Mouse (Mus musculus) liver, embryonic 13.5 days (tissue): ENCODE results near the gene Lsamp. TPM values are rescaled to one million over a fixed set of nuclear protein-coding genes. Genes with fewer than 3 reads are reported as not detected.

ENCODE experiments used
- ATAC-seq: fragments of 200-750 bp; cut with Nextera tagmentation; 2 replicates; pipeline ENCODE4 v1.8.0; 2017; ENCODE audit warnings: low read depth, mild to moderate bottlenecking, moderate number of reproducible peaks, moderate library complexity
- DNase-seq: peaks from one replicate; pipeline ENCODE4 v3.0.0; 2022
- H3K27ac ChIP-seq: fragments of 300-500 bp; sonication (generic); 2 replicates; pipeline ENCODE4 v1.5.1; 2015; ENCODE audit warnings: moderate library complexity, mild to moderate bottlenecking, inconsistent platforms
- H3K27me3 ChIP-seq: fragments of 300-500 bp; sonication (generic); 2 replicates; pipeline ENCODE4 v1.6.1; 2015; ENCODE audit warnings: mild to moderate bottlenecking, inconsistent platforms
- H3K36me3 ChIP-seq: fragments of 300-500 bp; sonication (generic); 2 replicates; pipeline ENCODE4 v1.6.1; 2015; ENCODE audit warnings: mild to moderate bottlenecking, inconsistent platforms
- H3K4me1 ChIP-seq: fragments of 300-500 bp; sonication (generic); replicated peaks from 2 replicates; pipeline ENCODE4 v1.6.1; 2015; ENCODE audit warnings: inconsistent platforms
- H3K4me2 ChIP-seq: fragments of 300-500 bp; sonication (generic); 2 replicates; pipeline ENCODE4 v1.6.1; 2015; ENCODE audit warnings: inconsistent platforms, mild to moderate bottlenecking, moderate library complexity
- H3K4me3 ChIP-seq: fragments of 300-500 bp; sonication (generic); replicated peaks from 2 replicates; pipeline ENCODE4 v1.5.1; 2015; ENCODE audit warnings: mild to moderate bottlenecking, inconsistent platforms
- H3K9ac ChIP-seq: fragments of 300-500 bp; sonication (generic); 2 replicates; pipeline ENCODE4 v1.6.1; 2015; ENCODE audit warnings: mild to moderate bottlenecking, inconsistent platforms
- H3K9me3 ChIP-seq: fragments of 300-500 bp; sonication (generic); replicated peaks from 2 replicates; pipeline ENCODE4 v1.6.1; 2016; ENCODE audit warnings: inconsistent platforms
- WGBS: fragments of 180-500 bp; shearing (Covaris S2); methylation state at CpG from one replicate; pipeline ENCODE4 v1.1.7; 2015; ENCODE audit not compliant: insufficient replicate concordance; 5-methylcytosine and 5-hydroxymethylcytosine counted together
- polyA plus RNA-seq: library from polyadenylated mRNA; unstranded; fragments of >200 nt; fragmentation: Nextera tagmentation; extraction: Ambion mirVana; gene quantifications from 2 replicates; pipeline ENCODE4 v1.2.1, GENCODE M21; 2015

The Lsamp gene
- polyA plus RNA-seq, 1 experiment from 2014 or later: 0.06 TPM

GRCm38 (mm10) chr16:42123826-42124225 lies 2139.7 kb downstream of the Lsamp start:
- Histone ChIP-seq H3K36me3 (no peaks in the 10 kb centered on the region), H3K4me1 (no peaks in the 10 kb centered on the region), H3K4me2 (no peak overlapping the region), H3K27ac (no peak overlapping the region), H3K9me3 (no peaks in the 10 kb centered on the region), H3K4me3 (no peak overlapping the region), H3K27me3 (no peaks in the 10 kb centered on the region), H3K9ac (no peak overlapping the region)
- ATAC-seq (no peak), DNase-seq (no peak)
- WGBS: 61% methylated on average over 4 of the region's 4 CpGs

GRCm38 (mm10) chr16:42126061-42126460 lies 2141.9 kb downstream of the Lsamp start:
- Histone ChIP-seq H3K4me1 (no peaks in the 10 kb centered on the region), H3K9ac (no peak overlapping the region), H3K4me3 (no peak overlapping the region), H3K36me3 (no peaks in the 10 kb centered on the region), H3K4me2 (no peak overlapping the region), H3K9me3 (no peaks in the 10 kb centered on the region), H3K27me3 (no peaks in the 10 kb centered on the region), H3K27ac (no peak overlapping the region)
- WGBS: 46% methylated on average over 2 of the region's 2 CpGs
- DNase-seq: no peak
- no peak for ATAC-seq

- WGBS: 70% methylated on average over 6 of the region's 6 CpGs
- Histone ChIP-seq H3K4me1 (no peaks in the 10 kb centered on the region), H3K9ac (no peak overlapping the region), H3K4me3 (no peak overlapping the region), H3K36me3 (no peaks in the 10 kb centered on the region), H3K27ac (no peak overlapping the region), H3K4me2 (no peak overlapping the region), H3K9me3 (no peaks in the 10 kb centered on the region), H3K27me3 (no peaks in the 10 kb centered on the region)
- ATAC-seq (no peak), DNase-seq (no peak)
These were observed 2163.0 kb downstream of the Lsamp start for GRCm38 (mm10) chr16:42147164-42147563.

GRCm38 (mm10) chr16:42149216-42149942 lies 2165.2 kb downstream of the Lsamp start:
- H3K36me3 ChIP-seq: no peaks in the 10 kb centered on the region
- H3K27ac ChIP-seq: no peak overlapping the region
- no peaks in the 10 kb centered on the region for H3K27me3 ChIP-seq
- no peak overlapping the region for H3K4me2 ChIP-seq
- H3K9ac ChIP-seq: no peak overlapping the region
- H3K4me1 ChIP-seq: no peaks in the 10 kb centered on the region
- H3K9me3 ChIP-seq: no peaks in the 10 kb centered on the region
- DNase-seq: no peak
- ATAC-seq: no peak
- 53% methylated on average over 6 of the region's 6 CpGs for WGBS
- no peak overlapping the region for H3K4me3 ChIP-seq

GRCm38 (mm10) chr16:42152640-42153039 lies 2168.5 kb downstream of the Lsamp start:
- ATAC-seq: no peak

GRCm38 (mm10) chr16:42157816-42158215 lies 2173.7 kb downstream of the Lsamp start:
- no peaks in the 10 kb centered on the region for H3K27me3 ChIP-seq
- DNase-seq: no peak
- H3K4me2 ChIP-seq: no peak overlapping the region
- H3K9ac ChIP-seq: no peak overlapping the region
- H3K27ac ChIP-seq: no peak overlapping the region
- no peak for ATAC-seq
- no peaks in the 10 kb centered on the region for H3K9me3 ChIP-seq
- H3K4me3 ChIP-seq: no peak overlapping the region
- no peaks in the 10 kb centered on the region for H3K4me1 ChIP-seq
- H3K36me3 ChIP-seq: no peaks in the 10 kb centered on the region
- WGBS: 68% methylated on average over 9 of the region's 9 CpGs

More at GRCm38 (mm10) chr16:42152640-42153039, 2168.5 kb downstream of the Lsamp start:
- no peaks in the 10 kb centered on the region for H3K36me3 ChIP-seq
- H3K9ac ChIP-seq: no peak overlapping the region
- no peak for DNase-seq
- 45% methylated on average over 8 of the region's 8 CpGs for WGBS
- H3K4me3 ChIP-seq: no peak overlapping the region
- no peak overlapping the region for H3K27ac ChIP-seq
- no peaks in the 10 kb centered on the region for H3K9me3 ChIP-seq
- H3K4me1 ChIP-seq: no peaks in the 10 kb centered on the region
- H3K27me3 ChIP-seq: no peaks in the 10 kb centered on the region
- no peak overlapping the region for H3K4me2 ChIP-seq

- Histone ChIP-seq H3K9ac (no peak overlapping the region), H3K27me3 (no peaks in the 10 kb centered on the region), H3K9me3 (no peaks in the 10 kb centered on the region), H3K4me3 (no peak overlapping the region), H3K27ac (no peak overlapping the region), H3K4me1 (no peaks in the 10 kb centered on the region), H3K4me2 (no peak overlapping the region), H3K36me3 (no peaks in the 10 kb centered on the region)
- ATAC-seq (no peak), DNase-seq (peak; percentile 20)
These were observed 2180.8 kb downstream of the Lsamp start for GRCm38 (mm10) chr16:42164941-42165340.

- no peaks in the 10 kb centered on the region for H3K36me3 ChIP-seq
- H3K4me2 ChIP-seq: no peak overlapping the region
- ATAC-seq (no peak), DNase-seq (no peak)
- no peaks in the 10 kb centered on the region for H3K9me3 ChIP-seq
- H3K4me3 ChIP-seq: no peak overlapping the region
- no peak overlapping the region for H3K9ac ChIP-seq
- no peak overlapping the region for H3K27ac ChIP-seq
- H3K27me3 ChIP-seq: no peaks in the 10 kb centered on the region
- H3K4me1 ChIP-seq: no peaks in the 10 kb centered on the region
- WGBS: 79% methylated on average over 9 of the region's 9 CpGs
These were observed 2184.1 kb downstream of the Lsamp start for GRCm38 (mm10) chr16:42168292-42168691.

GRCm38 (mm10) chr16:42169447-42170140 lies 2185.4 kb downstream of the Lsamp start:
- no peak overlapping the region for H3K9ac ChIP-seq
- H3K27ac ChIP-seq: no peak overlapping the region
- DNase-seq: peak; percentile 9
- no peaks in the 10 kb centered on the region for H3K36me3 ChIP-seq
- H3K4me2 ChIP-seq: no peak overlapping the region
- no peaks in the 10 kb centered on the region for H3K9me3 ChIP-seq
- ATAC-seq: no peak
- H3K27me3 ChIP-seq: no peaks in the 10 kb centered on the region
- no peak overlapping the region for H3K4me3 ChIP-seq
- no peaks in the 10 kb centered on the region for H3K4me1 ChIP-seq
- WGBS: 18% methylated on average over 8 of the region's 8 CpGs

GRCm38 (mm10) chr16:42172476-42172875 lies 2188.3 kb downstream of the Lsamp start:
- WGBS: 29% methylated on average over 11 of the region's 11 CpGs
- H3K4me1 ChIP-seq: no peaks in the 10 kb centered on the region
- no peak overlapping the region for H3K4me3 ChIP-seq
- H3K9ac ChIP-seq: no peak overlapping the region
- H3K9me3 ChIP-seq: no peaks in the 10 kb centered on the region
- DNase-seq (peak; percentile 5), ATAC-seq (no peak)
- H3K27ac ChIP-seq: no peak overlapping the region
- H3K27me3 ChIP-seq: no peaks in the 10 kb centered on the region
- H3K4me2 ChIP-seq: no peak overlapping the region
- no peaks in the 10 kb centered on the region for H3K36me3 ChIP-seq

GRCm38 (mm10) chr16:42178866-42179265 lies 2194.7 kb downstream of the Lsamp start:
- 67% methylated on average over 3 of the region's 3 CpGs for WGBS
- Histone ChIP-seq H3K27me3 (no peaks in the 10 kb centered on the region), H3K4me3 (no peak overlapping the region), H3K9me3 (no peaks in the 10 kb centered on the region), H3K9ac (no peak overlapping the region), H3K4me1 (no peaks in the 10 kb centered on the region), H3K4me2 (no peak overlapping the region), H3K36me3 (no peaks in the 10 kb centered on the region), H3K27ac (no peak overlapping the region)
- DNase-seq (no peak), ATAC-seq (no peak)

GRCm38 (mm10) chr16:42180025-42180424 lies 2195.9 kb downstream of the Lsamp start:
- Histone ChIP-seq H3K27me3 (no peaks in the 10 kb centered on the region), H3K4me1 (no peaks in the 10 kb centered on the region), H3K9ac (no peak overlapping the region), H3K36me3 (no peaks in the 10 kb centered on the region), H3K27ac (no peak overlapping the region), H3K4me3 (no peak overlapping the region), H3K4me2 (no peak overlapping the region), H3K9me3 (no peaks in the 10 kb centered on the region)
- 43% methylated on average over 6 of the region's 6 CpGs for WGBS
- ATAC-seq (no peak), DNase-seq (no peak)
